Mouse (Mus musculus) liver, embryonic 14.5 days (tissue): ENCODE measurements around the gene Gpcpd1. TPM values are rescaled to one million over a fixed set of nuclear protein-coding genes. Genes with fewer than 3 reads are reported as not detected.
A peak's percentile ranks its signal among the peaks of the same experiment; 100 is the strongest.

Experiments used
- ATAC-seq: fragments of 200-750 bp; cut with Nextera tagmentation; 2 replicates; pipeline ENCODE4 v1.8.0; 2017; ENCODE audit warnings: moderate number of reproducible peaks, mild to moderate bottlenecking, moderate library complexity; ENCODE audit not compliant: insufficient read depth
- DNase-seq, 3 experiments: peaks; one replicate each; pipeline ENCODE4 v3.0.0-alpha.2; 2012 to 2013; ENCODE audit warnings: low read depth in 3 of 3, low spot score in 3 of 3
- H3K27ac ChIP-seq: fragments of 300-500 bp; sonication (generic); 2 replicates; pipeline ENCODE4 v1.5.1; 2014; ENCODE audit warnings: moderate library complexity, mild to moderate bottlenecking, control low read depth, inconsistent platforms
- H3K27me3 ChIP-seq: fragments of 300-500 bp; sonication (generic); 2 replicates; pipeline ENCODE4 v1.6.1; 2014; ENCODE audit warnings: mild to moderate bottlenecking, low read length, moderate library complexity; ENCODE audit not compliant: control insufficient read depth, insufficient read depth
- H3K36me3 ChIP-seq: fragments of 300-500 bp; sonication (generic); replicated peaks from 2 replicates; pipeline ENCODE4 v1.6.1; 2014; ENCODE audit warnings: low read depth; ENCODE audit not compliant: control insufficient read depth, insufficient read depth
- H3K4me1 ChIP-seq, 2 experiments: fragments of 200-500 bp in 1 of 2; fragments of 300-500 bp in 1 of 2; sonication (generic) in 1 of 2; replicated peaks; 2 replicates each; pipeline ENCODE4 v1.6.1; 2012 to 2014; ENCODE audit warnings: antibody characterized with exemption in 1 of 2, inconsistent platforms in 1 of 2, low read length in 1 of 2; ENCODE audit not compliant: control insufficient read depth in 2 of 2, insufficient read depth in 2 of 2
- H3K4me2 ChIP-seq: fragments of 300-500 bp; sonication (generic); 2 replicates; pipeline ENCODE4 v1.6.1; 2014; ENCODE audit warnings: low read depth, mild to moderate bottlenecking, control low read depth, moderate library complexity
- H3K4me3 ChIP-seq, 2 experiments: fragments of 200-500 bp in 1 of 2; fragments of 300-500 bp in 1 of 2; sonication (generic) in 1 of 2; 2 replicates each; pipeline ENCODE4 v1.5.1; 2012 to 2014; ENCODE audit warnings: low read depth in 2 of 2, low read length in 2 of 2, mild to moderate bottlenecking in 2 of 2, control low read depth in 1 of 2, inconsistent platforms in 1 of 2, moderate library complexity in 1 of 2; ENCODE audit not compliant: insufficient read depth in 1 of 2
- H3K9ac ChIP-seq: fragments of 300-500 bp; sonication (generic); replicated peaks from 2 replicates; pipeline ENCODE4 v1.6.1; 2014; ENCODE audit warnings: mild to moderate bottlenecking, control low read depth, moderate library complexity
- H3K9me3 ChIP-seq: fragments of 300-500 bp; sonication (generic); 2 replicates; pipeline ENCODE4 v1.6.1; 2016; ENCODE audit warnings: low read length, mixed read lengths; ENCODE audit not compliant: control insufficient read depth
- CTCF ChIP-seq: IDR thresholded peaks from 2 replicates; pipeline ENCODE4 v1.5.1; 2016; ENCODE audit warnings: antibody characterized with exemption, low read depth, control low read depth
- EP300 ChIP-seq: IDR thresholded peaks from 2 replicates; pipeline ENCODE4 v1.6.1; 2016; ENCODE audit warnings: antibody characterized with exemption, low read depth
- WGBS: fragments of 180-500 bp; shearing (Covaris S2); extraction: QIAGEN DNeasy Blood & Tissue Kit; methylation state at CpG from one replicate; pipeline ENCODE4 v1.1.7; 2014; ENCODE audit not compliant: insufficient replicate concordance; 5-methylcytosine and 5-hydroxymethylcytosine counted together
- polyA plus RNA-seq, 2 experiments: library from polyadenylated mRNA; depleted of rRNA in 1 of 2; stranded (reverse) in 1 of 2; unstranded in 1 of 2; fragments of >200 nt; fragmentation: Nextera tagmentation in 1 of 2; extraction: Ambion mirVana in 1 of 2; gene quantifications; 2 replicates each; pipeline versions ENCODE4 v1.2.1 to v1.2.3; 2012 to 2014

Gpcpd1 gene
- polyA plus RNA-seq, 2 experiments: 31.0 to 67.7 TPM

GRCm38 (mm10) chr2:132570869-132571268 lies 16.7 kb downstream of the Gpcpd1 start:
- H3K36me3 ChIP-seq: peaks cover 58% of the 10 kb centered on the region

GRCm38 (mm10) chr2:132569686-132570085 lies 17.8 kb downstream of the Gpcpd1 start:
- Histone ChIP-seq H3K4me3 (no peak overlapping the region), H3K4me2 (no peak overlapping the region), H3K9ac (no peak overlapping the region), H3K27ac (no peak overlapping the region), H3K27me3 (no peaks in the 10 kb centered on the region), H3K4me1 (peaks cover 9% of the 10 kb centered on the region in 2 experiments), H3K36me3 (peaks cover 69% of the 10 kb centered on the region), H3K9me3 (no peaks in the 10 kb centered on the region)
- 88% methylated on average over 6 of the region's 6 CpGs for WGBS
- TF ChIP-seq CTCF: no peak
- no peak for TF ChIP-seq EP300
- DNase-seq (no peak), ATAC-seq (no peak)

More at GRCm38 (mm10) chr2:132570869-132571268, 16.7 kb downstream of the Gpcpd1 start:
- ATAC-seq (no peak), DNase-seq (no peak)
- H3K4me2 ChIP-seq: no peak overlapping the region
- H3K4me1 ChIP-seq: peaks cover 17 to 19% of the 10 kb centered on the region in 2 experiments
- H3K9me3 ChIP-seq: no peaks in the 10 kb centered on the region
- H3K4me3 ChIP-seq: no peak overlapping the region
- no peak overlapping the region for H3K9ac ChIP-seq
- no peaks in the 10 kb centered on the region for H3K27me3 ChIP-seq
- TF ChIP-seq EP300 (no peak), CTCF (no peak)
- H3K27ac ChIP-seq: no peak overlapping the region

- Histone ChIP-seq H3K36me3 (peaks cover 89% of the 10 kb centered on the region), H3K4me1 (peaks cover 3% of the 10 kb centered on the region in 2 experiments; a peak in 3 of 4 replicates), H3K9ac (no peak overlapping the region), H3K9me3 (no peaks in the 10 kb centered on the region), H3K27ac (no peak overlapping the region), H3K27me3 (no peaks in the 10 kb centered on the region), H3K4me2 (no peak overlapping the region), H3K4me3 (no peak overlapping the region)
- TF ChIP-seq CTCF (no peak), EP300 (no peak)
- 70% methylated on average over 2 of the region's 2 CpGs for WGBS
- ATAC-seq (no peak), DNase-seq (no peak)
Measured at GRCm38 (mm10) chr2:132567414-132567813, 20.1 kb downstream of the Gpcpd1 start.

- H3K36me3 ChIP-seq: peaks cover 49% of the 10 kb centered on the region
- H3K27ac ChIP-seq: no peak overlapping the region
- 88% methylated on average over 4 of the region's 4 CpGs for WGBS
- H3K9ac ChIP-seq: no peak overlapping the region
- ATAC-seq (no peak), DNase-seq (no peak)
- no peaks in the 10 kb centered on the region for H3K9me3 ChIP-seq
- no peaks in the 10 kb centered on the region for H3K4me1 ChIP-seq
- H3K4me3 ChIP-seq: no peak overlapping the region
- no peak overlapping the region for H3K4me2 ChIP-seq
- H3K27me3 ChIP-seq: no peaks in the 10 kb centered on the region
- no peak for TF ChIP-seq EP300
- TF ChIP-seq CTCF: no peak
Measured at GRCm38 (mm10) chr2:132561860-132562259, 25.7 kb downstream of the Gpcpd1 start.

- H3K9me3 ChIP-seq: no peaks in the 10 kb centered on the region
- no peak for DNase-seq
- H3K4me1 ChIP-seq: no peaks in the 10 kb centered on the region
- 67% methylated on average over 1 of the region's 1 CpGs for WGBS
- TF ChIP-seq CTCF (no peak), EP300 (no peak)
- H3K4me2 ChIP-seq: no peak overlapping the region
- ATAC-seq: peak; percentile 42; the same call in 1 of the 2 replicates
- H3K9ac ChIP-seq: no peak overlapping the region
- H3K36me3 ChIP-seq: peaks cover 31% of the 10 kb centered on the region
- no peak overlapping the region for H3K27ac ChIP-seq
- H3K27me3 ChIP-seq: no peaks in the 10 kb centered on the region
- H3K4me3 ChIP-seq: no peak overlapping the region
Measured at GRCm38 (mm10) chr2:132527864-132528263, 59.7 kb downstream of the Gpcpd1 start.
